Mouse (Mus musculus): Measurements from ENCODE around the gene 4930404H24Rik.

- TF ChIP-seq CTCF (IDR thresholded peaks at IDR 0.05; ENCODE audit: low read depth): no peak
- TF ChIP-seq EP300 (IDR thresholded peaks at IDR 0.05; ENCODE audit: low read depth): no peak
These were observed 35.1 kb upstream of the 4930404H24Rik start for GRCm38 (mm10) chr2:153457467-153457866.

Measured in liver, embryonic 14.5 days (tissue).